Mouse (Mus musculus) sigmoid colon, adult 10 weeks (tissue): ENCODE results near the gene Olfr922. TPM values are rescaled to one million over a fixed set of nuclear protein-coding genes. Genes with fewer than 3 reads are reported as not detected.

ENCODE experiments used
- polyA plus RNA-seq: library from polyadenylated mRNA; stranded (reverse); fragments of 350-450 nt; fragmentation: Illumina TruSeq; extraction: RNeasy Lipid Tissue Mini Kit (QIAGEN cat#74804); gene quantifications from one replicate; pipeline ENCODE4 v1.2.3, GENCODE M21; 2014; ENCODE audit warnings: low read depth, low replicate concordance

The Olfr922 gene
- polyA plus RNA-seq = not detected

GRCm38 (mm10) chr9:38814314-38814713, at the start of gene Olfr922:
Gene Olfr922 (plus strand): TSS chr9:38814614.

GRCm38 (mm10) chr9:38772768-38773167, 41.6 kb upstream of the Olfr922 start, which contains the start of gene Olfr921:
Gene Olfr921 (plus strand): TSS chr9:38773068.

GRCm38 (mm10) chr9:38826245-38826644, 11.8 kb downstream of the Olfr922 start, which contains the start of gene Olfr923:
Gene Olfr923 (plus strand): TSS chr9:38826545.

GRCm38 (mm10) chr9:38844149-38844548, 29.7 kb downstream of the Olfr922 start, which contains the start of gene Olfr924:
Gene Olfr924 (plus strand): TSS chr9:38844449.

GRCm38 (mm10) chr9:38854760-38855159, 40.3 kb downstream of the Olfr922 start, which contains the start of gene Olfr26:
Gene Olfr26 (plus strand): TSS chr9:38855060.

Other genes starting within 250 kb of the Olfr922 start
- not detected for gene Olfr912, start 234.4 kb upstream of the Olfr922 start, polyA plus RNA-seq
- gene Olfr913, start 221.9 kb upstream of the Olfr922 start, polyA plus RNA-seq = not detected
- not detected for gene Olfr914, start 209.5 kb upstream of the Olfr922 start, polyA plus RNA-seq
- gene Olfr916, start 154.7 kb upstream of the Olfr922 start, polyA plus RNA-seq = not detected
- gene Olfr917, start 148.8 kb upstream of the Olfr922 start, polyA plus RNA-seq = not detected
- gene Olfr918, start 140.0 kb upstream of the Olfr922 start, polyA plus RNA-seq = not detected
- gene Olfr919, start 110.9 kb upstream of the Olfr922 start, polyA plus RNA-seq = not detected
- gene Vwa5a, start 96.3 kb upstream of the Olfr922 start, polyA plus RNA-seq = 128 TPM
- gene Olfr920, start 62.3 kb upstream of the Olfr922 start, polyA plus RNA-seq = 2.1 TPM
- not detected for gene Olfr921, start 41.5 kb upstream of the Olfr922 start, polyA plus RNA-seq
- not detected for gene Olfr923, start 11.9 kb downstream of the Olfr922 start, polyA plus RNA-seq
- gene Olfr924, start 29.8 kb downstream of the Olfr922 start, polyA plus RNA-seq = not detected
- gene Olfr26, start 40.4 kb downstream of the Olfr922 start, polyA plus RNA-seq = not detected
- not detected for gene Olfr926, start 62.5 kb downstream of the Olfr922 start, polyA plus RNA-seq
- gene Olfr930, start 115.2 kb downstream of the Olfr922 start, polyA plus RNA-seq = not detected
- not detected for gene Olfr933, start 157.7 kb downstream of the Olfr922 start, polyA plus RNA-seq
- not detected for gene Olfr934, start 173.7 kb downstream of the Olfr922 start, polyA plus RNA-seq
- not detected for gene Olfr935, start 185.1 kb downstream of the Olfr922 start, polyA plus RNA-seq
- not detected for gene Olfr146, start 208.8 kb downstream of the Olfr922 start, polyA plus RNA-seq